Mouse (Mus musculus) CH12.LX (cell line): ENCODE results near the gene Cyp2w1. TPM values are rescaled to one million over a fixed set of nuclear protein-coding genes. Genes with fewer than 3 reads are reported as not detected.

ENCODE experiments used
- DNase-seq: peaks from one replicate; pipeline ENCODE4 v3.0.0-alpha.2; 2013; ENCODE audit errors: extremely low read depth
- H3K27ac ChIP-seq: 2 replicates; pipeline ENCODE4 v1.5.1; 2012; ENCODE audit warnings: low read depth, mild to moderate bottlenecking, control low read depth, moderate library complexity; ENCODE audit not compliant: insufficient read depth
- H3K27me3 ChIP-seq: replicated peaks from 2 replicates; pipeline ENCODE3; 2012; ENCODE audit warnings: inconsistent platforms
- H3K36me3 ChIP-seq, 2 experiments: replicated peaks in 1 of 2; 2 replicates each; pipeline versions ENCODE3 to v1.6.1; 2012; ENCODE audit warnings: inconsistent platforms in 1 of 2, low read length in 1 of 2, mild to moderate bottlenecking in 1 of 2, mixed read lengths in 1 of 2, moderate library complexity in 1 of 2; ENCODE audit not compliant: control insufficient read depth in 1 of 2, insufficient read depth in 1 of 2
- H3K4me1 ChIP-seq, 2 experiments: 2 replicates each; pipeline ENCODE4 v1.6.1; 2012; ENCODE audit warnings: inconsistent platforms in 1 of 2, moderate library complexity in 1 of 2; ENCODE audit not compliant: insufficient read depth in 2 of 2, control insufficient read depth in 1 of 2
- H3K4me2 ChIP-seq: 2 replicates; pipeline ENCODE4 v1.6.1; 2012; ENCODE audit warnings: low read depth, mild to moderate bottlenecking, control low read depth; ENCODE audit not compliant: poor library complexity, insufficient read depth, severe bottlenecking
- H3K4me3 ChIP-seq, 3 experiments: fragments of 150-350 bp in 1 of 3; sonication (generic) in 1 of 3; replicated peaks in 1 of 3; 2 replicates each; pipeline versions ENCODE3 to v1.5.1; 2011 to 2012; ENCODE audit warnings: low read depth in 2 of 3, low read length in 2 of 3, mild to moderate bottlenecking in 2 of 3, moderate library complexity in 2 of 3, control low read depth in 1 of 3, improper control_type of control experiment in 1 of 3, inconsistent platforms in 1 of 3, mixed read lengths in 1 of 3; ENCODE audit not compliant: poor library complexity in 1 of 3
- H3K79me2 ChIP-seq: replicated peaks from 2 replicates; pipeline ENCODE4 v1.6.1; 2012; ENCODE audit warnings: mild to moderate bottlenecking, moderate library complexity; ENCODE audit not compliant: control insufficient read depth, poor library complexity, insufficient read depth, severe bottlenecking; ENCODE audit errors: extremely low read depth
- H3K9ac ChIP-seq: 2 replicates; pipeline ENCODE4 v1.6.1; 2012; ENCODE audit warnings: low read depth, mild to moderate bottlenecking, control low read depth, moderate library complexity; ENCODE audit not compliant: insufficient read depth
- H3K9me3 ChIP-seq: replicated peaks from 2 replicates; pipeline ENCODE3; 2012; ENCODE audit warnings: low read length, inconsistent platforms, mixed read lengths
- BHLHE40 ChIP-seq: IDR thresholded peaks from 2 replicates; pipeline ENCODE4 v1.6.1; 2011; ENCODE audit warnings: mild to moderate bottlenecking, low read depth, low read length, improper control_type of control experiment
- CHD1 ChIP-seq: IDR thresholded peaks from 2 replicates; pipeline ENCODE4 v1.6.1; 2012; ENCODE audit warnings: low read depth, low read length, improper control_type of control experiment, inconsistent platforms
- PAX5 ChIP-seq: IDR thresholded peaks from 2 replicates; pipeline ENCODE4 v1.6.1; 2012; ENCODE audit warnings: low read length, inconsistent platforms, mixed read lengths
- RAD21 ChIP-seq: IDR thresholded peaks from 2 replicates; pipeline ENCODE4 v1.6.1; 2011; ENCODE audit warnings: low read depth, mild to moderate bottlenecking, low read length, improper control_type of control experiment, moderate library complexity
- RCOR1 ChIP-seq: conservative IDR thresholded peaks from 2 replicates; pipeline ENCODE4 v1.6.1; 2012; ENCODE audit warnings: low read depth, mild to moderate bottlenecking, inconsistent platforms, low read length, improper control_type of control experiment
- SMC3 ChIP-seq: IDR thresholded peaks from 2 replicates; pipeline ENCODE4 v1.6.1; 2011; ENCODE audit warnings: low read depth, low read length, improper control_type of control experiment
- TCF12 ChIP-seq: IDR thresholded peaks from 2 replicates; pipeline ENCODE4 v1.6.1; 2014; ENCODE audit warnings: low read depth, mild to moderate bottlenecking, inconsistent platforms, low read length, improper control_type of control experiment
- USF1 ChIP-seq: IDR thresholded peaks from 2 replicates; pipeline ENCODE4 v1.6.1; 2014; ENCODE audit warnings: low read depth, mild to moderate bottlenecking, inconsistent platforms, low read length, improper control_type of control experiment
- ZKSCAN1 ChIP-seq: IDR thresholded peaks from 2 replicates; pipeline ENCODE4 v1.6.1; 2012; ENCODE audit warnings: low read depth, inconsistent platforms, low read length, improper control_type of control experiment, borderline replicate concordance
- ZNF384 ChIP-seq: IDR thresholded peaks from 2 replicates; pipeline ENCODE4 v1.6.1; 2012; ENCODE audit warnings: low read depth, low read length, improper control_type of control experiment, inconsistent platforms
- dilution Hi-C: fragments of 300-500 bp; cut with MboI; formaldehyde crosslinking; loops from 2 replicates; pipeline ENCODE4 v1.14.3; 2020; ENCODE audit warnings: low sequenced_read_pairs; ENCODE audit not compliant: extremely low pct_unique_long_range_greater_than_20kb, extremely low pct_ligation_motif_present
- in situ Hi-C: fragments of 300-500 bp; cut with MboI; formaldehyde crosslinking; loops from 3 replicates; pipeline ENCODE4 v1.14.3; 2019; ENCODE audit warnings: low sequenced_read_pairs, low pct_ligation_motif_present, low pct_unique_long_range_greater_than_20kb, mixed read lengths
- polyA plus RNA-seq: library from polyadenylated mRNA; unstranded; fragments of >175 nt; gene quantifications from 2 replicates; pipeline ENCODE4 v1.2.1, GENCODE M21; 2012; ENCODE audit warnings: low read depth; ENCODE audit not compliant: insufficient read length
- total RNA-seq, 2 experiments: library from RNA; depleted of rRNA; stranded (reverse); fragments of 300-350 nt in 1 of 2; fragments of >200 nt in 1 of 2; gene quantifications; 2 replicates each; pipeline ENCODE4 v1.2.3; 2012 to 2014

The Cyp2w1 gene
- total and polyA plus RNA-seq, 3 experiments: not detected

DNA sequence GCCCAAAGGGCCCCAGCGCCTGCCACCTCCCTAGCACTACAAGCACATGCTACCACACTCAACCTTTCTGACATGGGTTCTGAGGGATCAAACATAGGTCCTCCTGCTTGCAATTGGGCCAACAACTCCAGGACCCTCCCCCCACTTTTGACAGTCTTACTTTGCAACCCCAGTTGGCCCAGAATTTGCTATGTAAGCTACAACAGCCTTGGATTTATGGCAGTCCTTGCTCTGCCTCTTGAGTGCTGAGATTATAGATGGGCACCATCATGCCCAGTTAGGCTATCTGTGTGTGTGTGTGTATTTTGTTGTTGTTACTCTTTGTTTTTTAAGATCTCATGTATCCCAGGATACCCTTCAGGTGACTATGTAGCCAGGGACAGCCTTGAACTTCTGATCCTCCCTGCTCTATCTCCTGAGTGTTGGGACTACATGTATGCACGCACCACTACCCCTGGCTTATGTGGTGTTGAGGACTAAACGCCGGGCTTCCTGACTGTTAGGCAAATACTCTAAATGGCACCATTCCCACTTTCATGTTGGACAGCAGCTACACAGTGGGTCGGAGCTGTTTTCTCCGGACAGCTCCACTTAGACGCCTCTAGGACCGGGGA, 27.5 kb downstream of the Cyp2w1 start:
- H3K4me3 ChIP-seq: peak overlapping the region in 1 of 3 experiments; percentile 68
- no peak for DNase-seq
- no peak overlapping the region for H3K27ac ChIP-seq
- dilution Hi-C loops (no loop called here), in situ Hi-C loops (no loop called here)
- H3K79me2 ChIP-seq: no peaks in the 10 kb centered on the region
- no peaks in the 10 kb centered on the region for H3K9me3 ChIP-seq
- H3K9ac ChIP-seq: no peak overlapping the region
- no peaks in the 10 kb centered on the region for H3K27me3 ChIP-seq
- TF ChIP-seq USF1: no peak
- no peak for TF ChIP-seq ZKSCAN1
- no peak for TF ChIP-seq PAX5
- no peak for TF ChIP-seq SMC3
- TF ChIP-seq RCOR1: no peak
- H3K4me2 ChIP-seq: peak overlapping the region; percentile 57; the same call in 1 of the 2 replicates
- peaks cover 0 to 38% of the 10 kb centered on the region in 2 experiments for H3K36me3 ChIP-seq
- H3K4me1 ChIP-seq: peaks cover 0 to 20% of the 10 kb centered on the region in 2 experiments; a peak in 2 of 4 replicates

DNA sequence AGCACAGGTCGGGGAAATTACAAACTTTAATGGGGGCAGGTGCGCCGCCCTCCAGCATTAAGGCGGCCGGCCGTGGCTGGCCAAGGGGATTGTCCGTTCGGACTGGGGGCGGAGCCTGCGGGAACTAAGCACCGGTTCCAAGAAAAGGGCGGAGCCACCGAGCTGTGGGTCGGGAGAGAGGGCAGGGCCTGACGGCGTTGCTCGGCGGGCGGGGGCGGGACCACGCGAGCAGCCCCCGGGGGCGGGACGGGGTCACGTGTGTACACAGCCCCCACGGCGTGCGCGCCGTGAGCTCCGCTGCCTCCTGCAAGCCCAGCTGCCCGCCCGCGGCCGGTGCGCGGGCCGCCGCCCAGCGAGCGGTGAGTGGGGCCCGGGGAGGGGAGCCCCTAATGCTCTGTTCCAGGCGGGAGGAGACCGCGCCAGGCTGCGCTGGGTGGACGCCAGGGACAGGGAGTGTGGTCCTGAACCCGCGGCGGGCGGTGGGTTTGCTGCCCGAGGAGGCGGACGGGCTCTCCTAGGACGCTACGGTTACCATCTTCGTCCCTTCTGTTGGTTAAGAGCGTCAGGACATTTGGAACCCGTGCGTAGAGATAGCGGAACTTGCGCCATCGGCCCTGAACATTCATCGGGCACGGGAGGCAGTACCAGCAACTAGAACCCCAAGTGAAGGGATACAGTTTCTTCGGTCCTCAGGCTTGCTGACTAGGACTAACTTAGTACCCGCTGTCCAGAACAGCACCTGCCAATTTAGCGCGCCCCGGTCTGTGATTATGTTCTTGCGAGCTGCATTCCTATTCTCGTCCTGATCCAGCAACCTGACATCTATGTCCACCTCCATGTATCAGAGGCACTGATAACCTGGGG, 28.2 kb downstream of the Cyp2w1 start:
- Histone ChIP-seq H3K4me3 (peak overlapping the region in 2 of 3 experiments; percentile 13 to 68), H3K9ac (peak overlapping the region; percentile 14; the same call in 1 of the 2 replicates), H3K27me3 (no peaks in the 10 kb centered on the region), H3K79me2 (no peaks in the 10 kb centered on the region)
- in situ Hi-C loops: no loop called here
- DNase-seq: no peak
- peak; percentile 71 for TF ChIP-seq BHLHE40
- TF ChIP-seq RAD21: no peak
- peak; percentile 62 for TF ChIP-seq USF1
- 0 out of 2 replicates have a peak, but pooled peaks have one; percentile 23 for TF ChIP-seq TCF12
- no peak for TF ChIP-seq ZNF384
- no peak for TF ChIP-seq CHD1
- TF ChIP-seq, all 38 proteins: peak for 3
- Histone ChIP-seq H3K36me3 (peaks cover 0 to 41% of the 10 kb centered on the region in 2 experiments), H3K4me1 (peaks cover 0 to 20% of the 10 kb centered on the region in 2 experiments; a peak in 2 of 4 replicates), H3K9me3 (no peaks in the 10 kb centered on the region), H3K4me2 (peak overlapping the region; percentile 57), H3K27ac (no peak overlapping the region)
- dilution Hi-C loops: no loop called here
